Mouse (Mus musculus) MEL (cell line): ENCODE results near the gene Gm2696.

ENCODE experiments used
- CTCF ChIP-seq, 3 experiments: IDR thresholded peaks in 2 of 3; conservative IDR thresholded peaks in 1 of 3; 2 replicates each; pipeline ENCODE4 v1.5.1; 2011 to 2012; ENCODE audit warnings: low read length in 3 of 3, low read depth in 2 of 3, mild to moderate bottlenecking in 2 of 3, improper control_type of control experiment in 1 of 3, inconsistent platforms in 1 of 3, mixed read lengths in 1 of 3, moderate library complexity in 1 of 3; ENCODE audit not compliant: control insufficient read depth in 1 of 3, insufficient read depth in 1 of 3, poor library complexity in 1 of 3, severe bottlenecking in 1 of 3
- GATA1 ChIP-seq: IDR thresholded peaks from 2 replicates; pipeline ENCODE4 v1.6.1; 2011; ENCODE audit warnings: low read depth, low read length, improper control_type of control experiment
- MAZ ChIP-seq: IDR thresholded peaks from 2 replicates; pipeline ENCODE4 v1.6.1; 2012; ENCODE audit warnings: low read depth, mild to moderate bottlenecking, inconsistent platforms, low read length, improper control_type of control experiment

GRCm38 (mm10) chr10:77869651-77870050, 55.2 kb downstream of the Gm2696 start:
- no peak for TF ChIP-seq MAZ
- no peak for TF ChIP-seq GATA1
- no peak for TF ChIP-seq CTCF (IDR thresholded peaks at IDR 0.05 in 2 of 3, conservative IDR thresholded peaks at IDR 0.05 in 1 of 3; ENCODE audit: control insufficient read depth in 1 of 3, insufficient read depth in 1 of 3, low read depth in 2 of 3, low read length in 3 of 3, poor library complexity in 1 of 3, severe bottlenecking in 1 of 3)
